Comparison of ENCODE assay signal across 15 mouse cellular contexts in the genomic region with DNA sequence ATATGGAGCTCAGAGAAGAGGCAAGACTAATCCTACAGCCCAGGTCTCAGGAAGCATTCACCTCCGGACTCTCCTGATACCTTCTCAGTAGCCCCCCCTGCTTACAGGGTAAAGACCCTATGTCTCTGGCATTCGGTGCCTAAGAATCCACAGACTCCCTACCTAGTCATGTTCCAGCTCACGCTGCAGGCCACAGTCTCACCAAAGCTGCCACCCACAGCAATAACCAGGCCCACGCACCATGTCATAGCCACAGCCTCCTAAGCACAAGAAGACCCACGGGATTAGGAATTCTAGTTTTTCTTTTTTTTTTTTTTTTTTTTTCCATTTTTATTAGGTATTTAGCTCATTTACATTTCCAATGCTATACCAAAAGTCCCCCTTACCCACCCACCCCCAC.
DNase-seq lines count a peak whose midpoint lies in the region; ATAC-seq and TF ChIP-seq lines count a peak whose summit lies in the region.
"Had no signal": no experiment of that assay in that cellular context is flagged by ENCODE, and none has a peak within 500 bp of the region (broad histone marks: within the 10 kb centered on the region; RNA-seq: fewer than 3 reads in every experiment).

No protein-coding gene starts in this region.

- H3K9ac ChIP-seq in forebrain, postnatal 0 days, result no peak overlapping the region
- H3K9ac ChIP-seq in hindbrain, embryonic 14.5 days, result peak overlapping the region; percentile 22
- H3K9ac ChIP-seq in midbrain, embryonic 15.5 days, result no peak overlapping the region
- H3K9ac ChIP-seq: heart, embryonic 12.5 days had no signal

- H3K4me3 ChIP-seq in forebrain, embryonic 10.5 days, result no peak overlapping the region
- no peak overlapping the region for H3K4me3 ChIP-seq in forebrain, postnatal 0 days (ENCODE audit: low read depth, low read length)
- H3K4me3 ChIP-seq in embryonic facial prominence, embryonic 10.5 days, result no peak overlapping the region
- H3K4me3 ChIP-seq in hindbrain, embryonic 14.5 days (replicated peaks; ENCODE audit: low read length), result no peak overlapping the region
- no peak overlapping the region for H3K4me3 ChIP-seq in midbrain, embryonic 15.5 days
- H3K4me3 ChIP-seq in cerebellum, adult 2 months (replicated peaks; ENCODE audit: insufficient read depth, low read depth, low read length), result no peak overlapping the region
- H3K4me3 ChIP-seq: heart, embryonic 12.5 days had no signal

- no peaks in the 10 kb centered on the region for H3K27me3 ChIP-seq in forebrain, embryonic 10.5 days (ENCODE audit: poor library complexity, severe bottlenecking)
- H3K27me3 ChIP-seq in forebrain, postnatal 0 days (ENCODE audit: insufficient read depth, low read length), result no peaks in the 10 kb centered on the region
- H3K27me3 ChIP-seq in embryonic facial prominence, embryonic 10.5 days (replicated peaks; ENCODE audit: low read depth, poor library complexity, severe bottlenecking), result no peaks in the 10 kb centered on the region
- no peaks in the 10 kb centered on the region for H3K27me3 ChIP-seq in hindbrain, embryonic 14.5 days (ENCODE audit: control insufficient read depth, insufficient read depth, low read length)
- H3K27me3 ChIP-seq in midbrain, embryonic 15.5 days (replicated peaks), result no peaks in the 10 kb centered on the region
- no peaks in the 10 kb centered on the region for H3K27me3 ChIP-seq in cerebellum, adult 2 months (ENCODE audit: control insufficient read depth, insufficient read depth, low read length)
- H3K27me3 ChIP-seq: heart, embryonic 12.5 days had no signal

- no peak overlapping the region for H3K4me2 ChIP-seq in forebrain, postnatal 0 days (ENCODE audit: low read depth)
- H3K4me2 ChIP-seq in hindbrain, embryonic 14.5 days (replicated peaks), result peak overlapping the region; percentile 18; the same call in 1 of the 2 replicates
- no peak overlapping the region for H3K4me2 ChIP-seq in midbrain, embryonic 15.5 days
- H3K4me2 ChIP-seq: heart, embryonic 12.5 days; liver, embryonic 11.5 days had no signal

- ATAC-seq in forebrain, postnatal 0 days, result no peak
- ATAC-seq in hindbrain, embryonic 14.5 days (ENCODE audit: low FRiP score), result no peak
- ATAC-seq in midbrain, embryonic 15.5 days (replicated peaks), result no peak
- ATAC-seq: lung, postnatal 0 days had no signal

- WGBS in forebrain, embryonic 10.5 days, result 87% methylated on average over 5 of the region's 5 CpGs
- 82% methylated on average over 5 of the region's 5 CpGs for WGBS in forebrain, postnatal 0 days
- 92% methylated on average over 5 of the region's 5 CpGs for WGBS in embryonic facial prominence, embryonic 10.5 days
- WGBS in hindbrain, embryonic 14.5 days, result 58% methylated on average over 5 of the region's 5 CpGs
- WGBS in midbrain, embryonic 15.5 days, result 72% methylated on average over 5 of the region's 5 CpGs
- 91% methylated on average over 5 of the region's 5 CpGs for WGBS in cerebellum, adult 2 months

- no peaks in the 10 kb centered on the region for H3K9me3 ChIP-seq in forebrain, embryonic 10.5 days
- H3K9me3 ChIP-seq in forebrain, postnatal 0 days (ENCODE audit: low read length), result no peaks in the 10 kb centered on the region
- no peaks in the 10 kb centered on the region for H3K9me3 ChIP-seq in embryonic facial prominence, embryonic 10.5 days
- H3K9me3 ChIP-seq in hindbrain, embryonic 14.5 days (ENCODE audit: control insufficient read depth, low read length), result no peaks in the 10 kb centered on the region
- no peaks in the 10 kb centered on the region for H3K9me3 ChIP-seq in midbrain, embryonic 15.5 days
- H3K9me3 ChIP-seq: heart, embryonic 12.5 days had no signal

- TF ChIP-seq POLR2A in cerebellum, adult 2 months (IDR thresholded peaks at IDR 0.05; ENCODE audit: borderline replicate concordance, insufficient read depth, low read length), result no peak

- H3K36me3 ChIP-seq in forebrain, embryonic 10.5 days (replicated peaks), result peaks cover 9% of the 10 kb centered on the region
- no peaks in the 10 kb centered on the region for H3K36me3 ChIP-seq in forebrain, postnatal 0 days (ENCODE audit: insufficient read depth)
- H3K36me3 ChIP-seq in embryonic facial prominence, embryonic 10.5 days (replicated peaks), result no peaks in the 10 kb centered on the region
- H3K36me3 ChIP-seq in hindbrain, embryonic 14.5 days (replicated peaks; ENCODE audit: control insufficient read depth, insufficient read depth), result no peaks in the 10 kb centered on the region
- no peaks in the 10 kb centered on the region for H3K36me3 ChIP-seq in midbrain, embryonic 15.5 days (replicated peaks)
- H3K36me3 ChIP-seq: heart, embryonic 12.5 days had no signal

- no peak for TF ChIP-seq CTCF in forebrain, postnatal 0 days (IDR thresholded peaks at IDR 0.05; ENCODE audit: low read depth)
- no peak for TF ChIP-seq CTCF in cerebellum, adult 2 months (IDR thresholded peaks at IDR 0.05; ENCODE audit: borderline replicate concordance, insufficient read depth, low read depth, low read length)

- DNase-seq in forebrain, embryonic 10.5 days (ENCODE audit: extremely low spot score, low spot score), result no peak
- DNase-seq in forebrain, postnatal 0 days, result no peak
- DNase-seq in embryonic facial prominence, embryonic 10.5 days (ENCODE audit: low spot score), result no peak
- no peak for DNase-seq in hindbrain, embryonic 14.5 days (ENCODE audit: low spot score)
- no peak for DNase-seq in urinary bladder, postnatal 4 days (ENCODE audit: low spot score in 2 of 2)
- no peak for DNase-seq in cerebellum, adult 2 months
- DNase-seq in lung, adult 18-20 months, result no peak
- DNase-seq: cerebellum, adult 9-10 months; gastrocnemius, postnatal 25 days; kidney, adult 2 months; thymus, postnatal 25 days had no signal

- peak overlapping the region; percentile 65 for H3K27ac ChIP-seq in forebrain, embryonic 10.5 days
- no peak overlapping the region for H3K27ac ChIP-seq in forebrain, postnatal 0 days (ENCODE audit: low read depth, low read length)
- H3K27ac ChIP-seq in embryonic facial prominence, embryonic 10.5 days (replicated peaks), result peak overlapping the region; percentile 66
- H3K27ac ChIP-seq in hindbrain, embryonic 14.5 days, result peak overlapping the region; percentile 81
- H3K27ac ChIP-seq in midbrain, embryonic 15.5 days, result peak overlapping the region; percentile 71
- no peak overlapping the region for H3K27ac ChIP-seq in cerebellum, adult 2 months (ENCODE audit: insufficient read depth, low read length)

- H3K4me1 ChIP-seq in forebrain, embryonic 10.5 days, result peaks cover 64% of the 10 kb centered on the region
- peaks cover 14% of the 10 kb centered on the region for H3K4me1 ChIP-seq in forebrain, postnatal 0 days (ENCODE audit: insufficient read depth)
- H3K4me1 ChIP-seq in embryonic facial prominence, embryonic 10.5 days, result peaks cover 37% of the 10 kb centered on the region
- H3K4me1 ChIP-seq in hindbrain, embryonic 14.5 days (replicated peaks; ENCODE audit: control insufficient read depth, insufficient read depth, low read length), result peaks cover 58% of the 10 kb centered on the region
- H3K4me1 ChIP-seq in midbrain, embryonic 15.5 days, result peaks cover 53% of the 10 kb centered on the region
- H3K4me1 ChIP-seq in cerebellum, adult 2 months (ENCODE audit: control insufficient read depth, insufficient read depth, low read length), result peaks cover 45% of the 10 kb centered on the region
- H3K4me1 ChIP-seq: heart, embryonic 12.5 days had no signal

Comparison
In these comparisons a context has a peak if more than half of its experiments do, and no peak if none do; other contexts are left out.
1. H3K27ac ChIP-seq: peak in forebrain, embryonic 10.5 days (single experiment), embryonic facial prominence, embryonic 10.5 days (single experiment), hindbrain, embryonic 14.5 days (single experiment) and midbrain, embryonic 15.5 days (single experiment); none in forebrain, postnatal 0 days (single experiment) and cerebellum, adult 2 months (single experiment).